Mouse (Mus musculus) ES-E14 (cell line): Measurements from ENCODE around the gene Gjb4.

ENCODE experiments used
- CHD2 ChIP-seq: IDR thresholded peaks from 2 replicates; pipeline ENCODE4 v1.6.1; 2014; ENCODE audit warnings: mild to moderate bottlenecking, low read depth, low read length, inconsistent platforms
- HCFC1 ChIP-seq: IDR thresholded peaks from 2 replicates; pipeline ENCODE4 v1.6.1; 2012; ENCODE audit warnings: low read length, inconsistent platforms, borderline replicate concordance; ENCODE audit not compliant: insufficient read depth
- ZC3H11A ChIP-seq: IDR thresholded peaks from 2 replicates; pipeline ENCODE4 v1.6.1; 2012; ENCODE audit warnings: low read depth, mild to moderate bottlenecking, inconsistent platforms, low read length, borderline replicate concordance

DNA sequence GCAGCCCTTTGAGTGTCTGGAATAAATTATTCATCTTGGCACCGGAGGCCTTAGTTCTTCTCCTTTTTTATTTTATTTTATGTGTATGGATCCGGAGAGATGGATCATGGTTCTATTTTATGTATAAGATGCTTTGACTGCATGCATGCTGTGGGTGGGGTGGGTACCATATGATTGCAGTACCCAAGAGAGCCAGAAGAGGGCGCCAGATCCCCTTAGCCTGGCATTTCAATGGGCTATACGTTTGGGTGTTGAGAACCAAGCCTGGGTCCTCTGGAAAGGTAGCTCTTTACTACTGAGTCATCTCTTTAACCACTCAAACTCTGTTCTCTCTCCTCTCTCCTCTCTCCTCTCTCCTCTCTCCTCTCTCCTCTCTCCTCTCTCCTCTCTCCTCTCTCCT is 23.5 kb upstream of the Gjb4 start:
- TF ChIP-seq CHD2 (no peak), ZC3H11A (0 out of 2 replicates have a peak, but pooled peaks have one; percentile 43), HCFC1 (no peak)
